Mouse (Mus musculus) c-Kit-positive CD71-positive TER-119-positive erythroid progenitor cells, embryonic 14.5 days (primary cell): ENCODE results near the gene Reln.

Experiments used
- DNase-seq: peaks from one replicate; pipeline ENCODE4 v3.0.0-alpha.2; 2013; ENCODE audit warnings: low spot score

Reln gene

GRCm38 (mm10) chr5:21933340-21934075 lies 411.0 kb downstream of the Reln start:
- no peak for DNase-seq

- no peak for DNase-seq
These were observed 413.4 kb downstream of the Reln start for GRCm38 (mm10) chr5:21931151-21931550.

- no peak for DNase-seq
These were observed 424.2 kb downstream of the Reln start for GRCm38 (mm10) chr5:21920310-21920709.

GRCm38 (mm10) chr5:21919281-21919780 lies 425.2 kb downstream of the Reln start:
- no peak for DNase-seq

GRCm38 (mm10) chr5:21915973-21916372 lies 428.5 kb downstream of the Reln start:
- no peak for DNase-seq

GRCm38 (mm10) chr5:21914776-21915175 lies 429.7 kb downstream of the Reln start:
- DNase-seq = no peak

- no peak for DNase-seq
These were observed 431.5 kb downstream of the Reln start for GRCm38 (mm10) chr5:21912835-21913530.

- no peak for DNase-seq
These were observed 433.8 kb downstream of the Reln start for GRCm38 (mm10) chr5:21910726-21911125.

- DNase-seq = no peak
These were observed 434.8 kb downstream of the Reln start for GRCm38 (mm10) chr5:21909713-21910112.

- DNase-seq = no peak
These were observed 443.1 kb downstream of the Reln start for GRCm38 (mm10) chr5:21901411-21901810.

GRCm38 (mm10) chr5:21900891-21901290 lies 443.6 kb downstream of the Reln start:
- DNase-seq = no peak

GRCm38 (mm10) chr5:21898875-21899274 lies 445.6 kb downstream of the Reln start:
- DNase-seq = no peak

GRCm38 (mm10) chr5:21896586-21896985 lies 447.9 kb downstream of the Reln start:
- no peak for DNase-seq

- DNase-seq = no peak
These were observed 450.3 kb downstream of the Reln start for GRCm38 (mm10) chr5:21894168-21894567.

GRCm38 (mm10) chr5:21866750-21867149 lies 477.8 kb downstream of the Reln start:
- no peak for DNase-seq

GRCm38 (mm10) chr5:21866311-21866712 lies 478.2 kb downstream of the Reln start:
- DNase-seq = no peak

- DNase-seq = no peak
These were observed 479.0 kb downstream of the Reln start, which contains the start of gene Slc26a5 for GRCm38 (mm10) chr5:21865346-21866107. Gene Slc26a5 (minus strand): TSS chr5:21865604.

- DNase-seq = no peak
These were observed 485.8 kb downstream of the Reln start for GRCm38 (mm10) chr5:21858653-21859052.

- DNase-seq = no peak
These were observed 492.7 kb downstream of the Reln start for GRCm38 (mm10) chr5:21851679-21852340.

GRCm38 (mm10) chr5:21847438-21847837 lies 497.1 kb downstream of the Reln start:
- no peak for DNase-seq

- DNase-seq = no peak
These were observed 497.7 kb downstream of the Reln start for GRCm38 (mm10) chr5:21846616-21847290.
